Mouse (Mus musculus): Measurements from ENCODE around the gene Zfp235. TPM values are rescaled to one million over a fixed set of nuclear protein-coding genes. Genes with fewer than 3 reads are reported as not detected.

The Zfp235 gene
- polyA plus RNA-seq (2015; fragmentation: Illumina TruSeq; extraction: RNeasy Lipid Tissue Mini Kit (QIAGEN cat#74804); ENCODE audit: insufficient read depth, low replicate concordance), result 11.2 TPM

GRCm38 (mm10) chr7:24133996-24134828, at the start of gene Zfp235:
Gene Zfp235 (plus strand): TSS chr7:24134169.

GRCm38 (mm10) chr7:24112156-24112856, 21.7 kb upstream of the Zfp235 start, which contains the start of gene Zfp112:
Gene Zfp112 (plus strand): TSS chr7:24112314.

GRCm38 (mm10) chr7:24174618-24175336, 40.8 kb downstream of the Zfp235 start, which contains the start of gene Zfp114:
Gene Zfp114 (plus strand): TSS chr7:24175060.

Other genes with a start within 250 kb of the Zfp235 start
- gene Vmn1r178, start 242.2 kb upstream of the Zfp235 start, polyA plus RNA-seq (2015; fragmentation: Illumina TruSeq; extraction: RNeasy Lipid Tissue Mini Kit (QIAGEN cat#74804); ENCODE audit: insufficient read depth, low replicate concordance), result not detected
- not detected for gene Vmn1r179, start 207.2 kb upstream of the Zfp235 start, polyA plus RNA-seq (2015; fragmentation: Illumina TruSeq; extraction: RNeasy Lipid Tissue Mini Kit (QIAGEN cat#74804); ENCODE audit: insufficient read depth, low replicate concordance)
- gene Vmn1r180, start 183.5 kb upstream of the Zfp235 start, polyA plus RNA-seq (2015; fragmentation: Illumina TruSeq; extraction: RNeasy Lipid Tissue Mini Kit (QIAGEN cat#74804); ENCODE audit: insufficient read depth, low replicate concordance), result not detected
- not detected for gene Vmn1r181, start 159.6 kb upstream of the Zfp235 start, polyA plus RNA-seq (2015; fragmentation: Illumina TruSeq; extraction: RNeasy Lipid Tissue Mini Kit (QIAGEN cat#74804); ENCODE audit: insufficient read depth, low replicate concordance)
- not detected for gene V1rd19, start 132.5 kb upstream of the Zfp235 start, polyA plus RNA-seq (2015; fragmentation: Illumina TruSeq; extraction: RNeasy Lipid Tissue Mini Kit (QIAGEN cat#74804); ENCODE audit: insufficient read depth, low replicate concordance)
- not detected for gene Vmn1r183, start 80.9 kb upstream of the Zfp235 start, polyA plus RNA-seq (2015; fragmentation: Illumina TruSeq; extraction: RNeasy Lipid Tissue Mini Kit (QIAGEN cat#74804); ENCODE audit: insufficient read depth, low replicate concordance)
- gene Zfp180, start 52.2 kb upstream of the Zfp235 start, polyA plus RNA-seq (2015; fragmentation: Illumina TruSeq; extraction: RNeasy Lipid Tissue Mini Kit (QIAGEN cat#74804); ENCODE audit: insufficient read depth, low replicate concordance), result 25.4 TPM
- 1.9 TPM for gene Zfp112, start 21.9 kb upstream of the Zfp235 start, polyA plus RNA-seq (2015; fragmentation: Illumina TruSeq; extraction: RNeasy Lipid Tissue Mini Kit (QIAGEN cat#74804); ENCODE audit: insufficient read depth, low replicate concordance)
- gene Zfp114, start 40.9 kb downstream of the Zfp235 start, polyA plus RNA-seq (2015; fragmentation: Illumina TruSeq; extraction: RNeasy Lipid Tissue Mini Kit (QIAGEN cat#74804); ENCODE audit: insufficient read depth, low replicate concordance), result 0.37 TPM
- gene Zfp111, start 77.3 kb downstream of the Zfp235 start, polyA plus RNA-seq (2015; fragmentation: Illumina TruSeq; extraction: RNeasy Lipid Tissue Mini Kit (QIAGEN cat#74804); ENCODE audit: insufficient read depth, low replicate concordance), result 4.2 TPM
- gene Zfp109, start 103.4 kb downstream of the Zfp235 start, polyA plus RNA-seq (2015; fragmentation: Illumina TruSeq; extraction: RNeasy Lipid Tissue Mini Kit (QIAGEN cat#74804); ENCODE audit: insufficient read depth, low replicate concordance), result 3.5 TPM
- gene Zfp108, start 120.6 kb downstream of the Zfp235 start, polyA plus RNA-seq (2015; fragmentation: Illumina TruSeq; extraction: RNeasy Lipid Tissue Mini Kit (QIAGEN cat#74804); ENCODE audit: insufficient read depth, low replicate concordance), result 0.94 TPM
- 1.8 TPM for gene Zfp93, start 136.3 kb downstream of the Zfp235 start, polyA plus RNA-seq (2015; fragmentation: Illumina TruSeq; extraction: RNeasy Lipid Tissue Mini Kit (QIAGEN cat#74804); ENCODE audit: insufficient read depth, low replicate concordance)
- gene Zfp61, start 167.1 kb downstream of the Zfp235 start, polyA plus RNA-seq (2015; fragmentation: Illumina TruSeq; extraction: RNeasy Lipid Tissue Mini Kit (QIAGEN cat#74804); ENCODE audit: insufficient read depth, low replicate concordance), result 13.9 TPM
- gene Zfp94, start 182.5 kb downstream of the Zfp235 start, polyA plus RNA-seq (2015; fragmentation: Illumina TruSeq; extraction: RNeasy Lipid Tissue Mini Kit (QIAGEN cat#74804); ENCODE audit: insufficient read depth, low replicate concordance), result 9.0 TPM
- gene Tescl, start 199.8 kb downstream of the Zfp235 start, polyA plus RNA-seq (2015; fragmentation: Illumina TruSeq; extraction: RNeasy Lipid Tissue Mini Kit (QIAGEN cat#74804); ENCODE audit: insufficient read depth, low replicate concordance), result not detected
- gene Lypd5, start 215.0 kb downstream of the Zfp235 start, polyA plus RNA-seq (2015; fragmentation: Illumina TruSeq; extraction: RNeasy Lipid Tissue Mini Kit (QIAGEN cat#74804); ENCODE audit: insufficient read depth, low replicate concordance), result not detected
- gene Kcnn4, start 236.1 kb downstream of the Zfp235 start, polyA plus RNA-seq (2015; fragmentation: Illumina TruSeq; extraction: RNeasy Lipid Tissue Mini Kit (QIAGEN cat#74804); ENCODE audit: insufficient read depth, low replicate concordance), result 13.3 TPM

Data from spleen, adult 10 weeks (tissue).